Mouse (Mus musculus) small intestine, adult 2 months (tissue): Measurements from ENCODE around the gene Zfp853.
A peak's percentile ranks its signal among the peaks of the same experiment; 100 is the strongest.

Source experiments
- CTCF ChIP-seq: fragments of 200-500 bp; IDR thresholded peaks from 2 replicates; pipeline ENCODE4 v1.5.1; 2012; ENCODE audit warnings: low read depth, mild to moderate bottlenecking, control low read depth, inconsistent platforms, low read length, moderate library complexity, mixed read lengths; ENCODE audit not compliant: insufficient replicate concordance, insufficient read length; ENCODE audit errors: extremely low read depth
- POLR2A ChIP-seq: fragments of 200-500 bp; IDR thresholded peaks from 2 replicates; pipeline ENCODE4 v1.6.1; 2012; ENCODE audit warnings: low read depth, mild to moderate bottlenecking, control low read depth, inconsistent platforms, low read length, moderate library complexity

GRCm38 (mm10) chr5:143269363-143270150, 23.9 kb downstream of the Zfp853 start, which contains the start of gene Zfp316:
- TF ChIP-seq POLR2A (peak; percentile 34), CTCF (no peak)
